Comparison of ENCODE assay signal across 22 mouse cellular contexts in the genomic region with DNA sequence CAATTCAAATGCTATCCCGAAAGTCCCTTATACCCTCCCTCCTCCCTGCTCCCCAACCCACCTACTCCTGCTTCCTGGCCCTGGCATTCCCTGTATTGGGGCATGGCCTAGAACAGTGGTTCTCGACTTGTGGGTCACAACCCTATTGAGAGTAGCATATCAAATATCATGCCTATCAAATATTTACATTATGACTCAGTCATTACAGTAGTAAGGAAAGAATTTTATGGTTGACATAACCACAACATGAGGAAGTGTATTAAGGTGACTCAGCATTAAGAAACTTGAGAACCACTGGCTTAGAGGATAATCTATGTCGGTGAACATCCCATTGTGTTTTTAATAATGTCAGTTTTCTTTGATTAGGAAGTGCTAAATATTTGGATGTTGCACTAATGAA.
DNase-seq lines count a peak whose midpoint lies in the region; ATAC-seq and TF ChIP-seq lines count a peak whose summit lies in the region.
"Had no signal": no experiment of that assay in that cellular context is flagged by ENCODE, and none has a peak within 500 bp of the region (broad histone marks: within the 10 kb centered on the region; RNA-seq: fewer than 3 reads in every experiment).

No protein-coding gene starts in this region.

- H3K9ac ChIP-seq in MEL (ENCODE audit: control insufficient read depth, low read depth, low read length, poor library complexity, severe bottlenecking) = no peak overlapping the region
- no peak overlapping the region for H3K9ac ChIP-seq in stomach, postnatal 0 days (ENCODE audit: low read length)
- no peak overlapping the region for H3K9ac ChIP-seq in hindbrain, embryonic 14.5 days
- no peak overlapping the region for H3K9ac ChIP-seq in midbrain, embryonic 13.5 days (replicated peaks)
- H3K9ac ChIP-seq: embryonic facial prominence, embryonic 12.5 days; forebrain, embryonic 15.5 days; heart, embryonic 15.5 days; hindbrain, embryonic 13.5 days had no signal

- no peaks in the 10 kb centered on the region for H3K27me3 ChIP-seq in MEL (ENCODE audit: control insufficient read depth in 1 of 2, insufficient read depth in 2 of 2, low read length in 2 of 2)
- no peaks in the 10 kb centered on the region for H3K27me3 ChIP-seq in stomach, postnatal 0 days (ENCODE audit: control insufficient read depth, insufficient read depth, low read length)
- H3K27me3 ChIP-seq in hindbrain, embryonic 14.5 days (ENCODE audit: control insufficient read depth, insufficient read depth, low read length) = no peaks in the 10 kb centered on the region
- no peaks in the 10 kb centered on the region for H3K27me3 ChIP-seq in midbrain, embryonic 13.5 days
- H3K27me3 ChIP-seq: embryonic facial prominence, embryonic 12.5 days; forebrain, embryonic 15.5 days; heart, embryonic 15.5 days; hindbrain, embryonic 13.5 days had no signal

- TF ChIP-seq CTCF in MEL (IDR thresholded peaks at IDR 0.05 in 2 of 3, conservative IDR thresholded peaks at IDR 0.05 in 1 of 3; ENCODE audit: control insufficient read depth in 1 of 3, insufficient read depth in 1 of 3, low read depth in 2 of 3, low read length in 3 of 3, poor library complexity in 1 of 3, severe bottlenecking in 1 of 3) = no peak
- TF ChIP-seq CTCF in stomach, postnatal 0 days (IDR thresholded peaks at IDR 0.05; ENCODE audit: low read depth) = no peak

- no peak overlapping the region for H3K4me2 ChIP-seq in stomach, postnatal 0 days (replicated peaks; ENCODE audit: low read depth)
- H3K4me2 ChIP-seq in hindbrain, embryonic 14.5 days (replicated peaks) = no peak overlapping the region
- H3K4me2 ChIP-seq in midbrain, embryonic 13.5 days (replicated peaks) = no peak overlapping the region
- H3K4me2 ChIP-seq: embryonic facial prominence, embryonic 12.5 days; forebrain, embryonic 15.5 days; heart, embryonic 11.5 days; heart, embryonic 15.5 days; hindbrain, embryonic 13.5 days had no signal

- no peak for TF ChIP-seq POLR2A in MEL (IDR thresholded peaks at IDR 0.05; ENCODE audit: control insufficient read depth in 1 of 2, insufficient read depth in 1 of 2, low read depth in 1 of 2, low read length in 2 of 2, poor library complexity in 1 of 2)

- H3K4me1 ChIP-seq in MEL (ENCODE audit: control insufficient read depth in 1 of 2, insufficient read depth in 2 of 2, low read length in 2 of 2) = peaks cover 0 to 3% of the 10 kb centered on the region in 2 experiments; a peak in 1 of 4 replicates
- H3K4me1 ChIP-seq in stomach, postnatal 0 days (replicated peaks; ENCODE audit: control insufficient read depth, insufficient read depth) = no peaks in the 10 kb centered on the region
- no peaks in the 10 kb centered on the region for H3K4me1 ChIP-seq in hindbrain, embryonic 14.5 days (replicated peaks; ENCODE audit: control insufficient read depth, insufficient read depth, low read length)
- H3K4me1 ChIP-seq in midbrain, embryonic 13.5 days (replicated peaks) = no peaks in the 10 kb centered on the region
- H3K4me1 ChIP-seq: embryonic facial prominence, embryonic 12.5 days; forebrain, embryonic 15.5 days; heart, embryonic 15.5 days; hindbrain, embryonic 13.5 days had no signal

- 53% methylated on average over 3 of the region's 3 CpGs for WGBS in stomach, postnatal 0 days
- 85% methylated on average over 3 of the region's 3 CpGs for WGBS in hindbrain, embryonic 14.5 days
- 86% methylated on average over 3 of the region's 3 CpGs for WGBS in midbrain, embryonic 13.5 days

- H3K79me2 ChIP-seq in MEL (ENCODE audit: control insufficient read depth, insufficient read depth, low read length, poor library complexity) = no peaks in the 10 kb centered on the region

- H3K27ac ChIP-seq in MEL (ENCODE audit: control insufficient read depth, low read depth, low read length) = no peak overlapping the region
- no peak overlapping the region for H3K27ac ChIP-seq in stomach, postnatal 0 days (replicated peaks)
- no peak overlapping the region for H3K27ac ChIP-seq in hindbrain, embryonic 14.5 days
- no peak overlapping the region for H3K27ac ChIP-seq in midbrain, embryonic 13.5 days
- H3K27ac ChIP-seq: embryonic facial prominence, embryonic 12.5 days; forebrain, embryonic 15.5 days; heart, adult 2 months; heart, embryonic 15.5 days; hindbrain, embryonic 13.5 days had no signal

- TF ChIP-seq RAD21 in MEL (IDR thresholded peaks at IDR 0.05; ENCODE audit: low read depth, low read length) = no peak

- no peaks in the 10 kb centered on the region for H3K36me3 ChIP-seq in MEL (ENCODE audit: control insufficient read depth in 1 of 2, insufficient read depth in 2 of 2, low read length in 2 of 2)
- H3K36me3 ChIP-seq in stomach, postnatal 0 days (ENCODE audit: control insufficient read depth, insufficient read depth, low read length) = no peaks in the 10 kb centered on the region
- H3K36me3 ChIP-seq in hindbrain, embryonic 14.5 days (replicated peaks; ENCODE audit: control insufficient read depth, insufficient read depth) = no peaks in the 10 kb centered on the region
- H3K36me3 ChIP-seq in midbrain, embryonic 13.5 days = no peaks in the 10 kb centered on the region
- H3K36me3 ChIP-seq: embryonic facial prominence, embryonic 12.5 days; forebrain, embryonic 15.5 days; heart, embryonic 15.5 days; hindbrain, embryonic 13.5 days had no signal

- peak; percentile 90 for DNase-seq in 3T3-L1 (ENCODE audit: low read depth, low spot score)
- peak; percentile 44 for DNase-seq in MEL (ENCODE audit: low read depth, low spot score)
- DNase-seq in stomach, postnatal 0 days (ENCODE audit: low spot score) = no peak
- DNase-seq in embryo, embryonic 9.5 days (ENCODE audit: extremely low spot score) = no peak
- no peak for DNase-seq in hindbrain, embryonic 14.5 days (ENCODE audit: low spot score)
- DNase-seq: adrenal gland, postnatal 25 days; B cell, adult 2 months; cerebellum, adult 2 months; cerebellum, postnatal 10 days; embryo, embryonic 11 days; gastrocnemius, postnatal 36 days; heart, adult 2 months; heart, postnatal 14 days had no signal

- H3K9me3 ChIP-seq in MEL (replicated peaks; ENCODE audit: insufficient read depth, low read length) = no peaks in the 10 kb centered on the region
- H3K9me3 ChIP-seq in stomach, postnatal 0 days (ENCODE audit: control insufficient read depth, low read length) = no peaks in the 10 kb centered on the region
- no peaks in the 10 kb centered on the region for H3K9me3 ChIP-seq in hindbrain, embryonic 14.5 days (ENCODE audit: control insufficient read depth, low read length)
- H3K9me3 ChIP-seq in midbrain, embryonic 13.5 days = no peaks in the 10 kb centered on the region
- H3K9me3 ChIP-seq: embryonic facial prominence, embryonic 12.5 days; forebrain, embryonic 15.5 days; heart, embryonic 15.5 days; hindbrain, embryonic 13.5 days had no signal

- ATAC-seq in common myeloid progenitor, adult 5-6 weeks (replicated peaks; ENCODE audit: low read depth, poor library complexity, severe bottlenecking) = peak; percentile 62; the same call in 1 of the 2 replicates
- peak; percentile 83 for ATAC-seq in stomach, postnatal 0 days (ENCODE audit: low FRiP score, low TSS enrichment)
- no peak for ATAC-seq in hindbrain, embryonic 14.5 days (ENCODE audit: low FRiP score)
- no peak for ATAC-seq in midbrain, embryonic 13.5 days
- ATAC-seq: activated CD4-positive, CD25-positive, alpha-beta regulatory T cell, adult 4 months; forebrain, embryonic 15.5 days; intestine, embryonic 16.5 days had no signal

- H3K4me3 ChIP-seq in MEL (ENCODE audit: control insufficient read depth in 1 of 2, insufficient read depth in 1 of 2, low read depth in 2 of 2, low read length in 2 of 2) = no peak overlapping the region
- no peak overlapping the region for H3K4me3 ChIP-seq in stomach, postnatal 0 days (ENCODE audit: low read depth, low read length)
- no peak overlapping the region for H3K4me3 ChIP-seq in hindbrain, embryonic 14.5 days (replicated peaks; ENCODE audit: low read length)
- H3K4me3 ChIP-seq in midbrain, embryonic 13.5 days (replicated peaks) = no peak overlapping the region
- H3K4me3 ChIP-seq: embryonic facial prominence, embryonic 12.5 days; forebrain, embryonic 15.5 days; heart, adult 2 months; heart, embryonic 15.5 days; hindbrain, embryonic 13.5 days had no signal

- TF ChIP-seq EP300 in MEL (IDR thresholded peaks at IDR 0.05; ENCODE audit: low read depth in 1 of 2, low read length in 2 of 2) = peak; percentile 42 to 67; a peak in 3 of 4 replicates
- no peak for TF ChIP-seq EP300 in stomach, postnatal 0 days (optimal IDR thresholded peaks at IDR 0.05)

TF ChIP-seq in MEL, 35 proteins besides CTCF, POLR2A, EP300 and RAD21:
- TF ChIP-seq RCOR1 (IDR thresholded peaks at IDR 0.05; ENCODE audit: low read depth, low read length) (no peak), MAZ (IDR thresholded peaks at IDR 0.05; ENCODE audit: low read depth, low read length) (no peak), GABPA (IDR thresholded peaks at IDR 0.05; ENCODE audit: low read depth, low read length) (no peak), KAT2A (conservative IDR thresholded peaks at IDR 0.05; ENCODE audit: low read depth, low read length) (no peak), HCFC1 (IDR thresholded peaks at IDR 0.05; ENCODE audit: low read depth, low read length) (no peak), ZKSCAN1 (IDR thresholded peaks at IDR 0.05; ENCODE audit: low read depth, low read length) (no peak), ETS1 (IDR thresholded peaks at IDR 0.05; ENCODE audit: low read depth, low read length) (no peak), ZNF384 (IDR thresholded peaks at IDR 0.05; ENCODE audit: low read depth, low read length) (no peak), USF2 (IDR thresholded peaks at IDR 0.05; ENCODE audit: borderline replicate concordance in 1 of 2, insufficient read depth in 1 of 2, low read depth in 1 of 2, low read length in 2 of 2) (no peak)

Comparison
In these comparisons a context has a peak if more than half of its experiments do, and no peak if none do; other contexts are left out.
1. DNase-seq: peak in 3T3-L1 (single experiment) and MEL (single experiment); none in stomach, postnatal 0 days (single experiment), embryo, embryonic 9.5 days (single experiment) and hindbrain, embryonic 14.5 days (single experiment).
2. ATAC-seq: peak in common myeloid progenitor, adult 5-6 weeks (single experiment) and stomach, postnatal 0 days (single experiment); none in hindbrain, embryonic 14.5 days (single experiment) and midbrain, embryonic 13.5 days (single experiment).